Mouse (Mus musculus) megakaryocyte, adult 5-6 weeks (primary cell): ENCODE results near the gene Fbxo47. TPM values are rescaled to one million over a fixed set of nuclear protein-coding genes. Genes with fewer than 3 reads are reported as not detected.

Experiments
- ATAC-seq: 2 replicates; pipeline ENCODE4 v1.8.0; 2016; ENCODE audit warnings: mild to moderate bottlenecking, inconsistent platforms; ENCODE audit not compliant: poor library complexity, severe bottlenecking
- total RNA-seq, 2 experiments: library from RNA; stranded (forward) in 1 of 2; stranded (reverse) in 1 of 2; fragments of 153-499, 151-499 nt in 1 of 2; fragments of 221-1000, 200-1000 nt in 1 of 2; gene quantifications; 2 replicates each; pipeline versions ENCODE4 v1.2.3 to v1.2.4; 2015 to 2017

The Fbxo47 gene
- total RNA-seq, 2 experiments from 2014 or later, result 1.5 to 2.1 TPM

DNA sequence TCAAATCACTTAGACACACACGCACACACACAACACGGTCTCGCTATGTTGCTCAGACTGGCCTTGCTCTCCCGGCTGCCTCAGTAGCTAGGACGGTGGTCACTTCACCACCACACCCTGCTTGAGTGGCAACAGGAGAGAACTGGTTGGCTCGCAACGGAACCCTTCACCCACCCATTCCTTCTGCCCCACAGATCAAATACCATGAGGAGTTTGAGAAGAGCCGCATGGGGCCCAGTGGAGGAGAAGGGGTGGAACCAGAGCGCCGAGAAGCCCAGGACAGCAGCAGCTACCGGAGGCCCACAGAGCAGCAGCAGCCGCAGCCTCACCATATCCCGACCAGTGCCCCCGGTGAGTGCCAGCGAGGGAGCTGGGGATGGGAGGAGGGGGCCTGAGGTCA lies 50.6 kb downstream of the Fbxo47 start:
- no peak for ATAC-seq

DNA sequence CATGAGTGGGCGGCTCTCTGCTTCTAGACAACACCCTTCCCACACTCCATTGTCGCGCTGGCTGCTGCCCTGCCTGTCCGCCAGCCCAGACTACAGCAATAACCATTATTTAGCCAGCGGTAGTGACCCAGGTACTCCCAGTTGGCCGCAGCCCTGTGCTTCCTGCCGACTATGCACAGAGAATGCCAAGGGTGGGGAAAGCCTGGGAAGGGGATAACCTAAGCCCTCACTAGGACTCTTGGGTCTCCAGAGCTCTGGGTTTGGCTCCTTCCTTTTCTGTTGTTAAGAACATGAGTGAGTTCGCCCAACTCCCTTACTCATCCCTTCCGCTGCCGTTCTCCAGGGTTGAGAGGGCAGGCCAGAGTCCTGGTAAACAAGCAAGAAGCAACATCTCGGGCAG lies 52.0 kb downstream of the Fbxo47 start:
- ATAC-seq, result no peak

DNA sequence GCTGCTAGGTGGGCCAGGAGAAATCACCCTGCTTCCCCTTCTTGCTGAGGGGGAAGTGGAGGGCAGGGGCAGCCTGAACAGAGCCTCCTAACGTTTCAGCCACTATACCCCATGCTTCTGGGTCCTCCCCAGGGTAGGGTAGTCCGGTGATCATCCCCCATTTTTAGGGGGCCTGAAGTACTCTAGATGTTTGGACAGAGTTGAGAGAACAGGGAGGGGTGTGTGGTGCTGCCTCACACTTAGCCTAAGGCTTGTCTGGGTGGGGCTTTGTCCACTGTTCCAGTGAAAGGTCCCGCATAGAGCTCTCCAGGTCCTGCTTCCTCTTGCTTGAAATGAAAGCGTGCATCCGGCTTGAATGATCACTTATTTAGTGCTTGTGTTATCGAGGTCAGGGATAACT lies 53.5 kb downstream of the Fbxo47 start:
- ATAC-seq, result peak; percentile 41

DNA sequence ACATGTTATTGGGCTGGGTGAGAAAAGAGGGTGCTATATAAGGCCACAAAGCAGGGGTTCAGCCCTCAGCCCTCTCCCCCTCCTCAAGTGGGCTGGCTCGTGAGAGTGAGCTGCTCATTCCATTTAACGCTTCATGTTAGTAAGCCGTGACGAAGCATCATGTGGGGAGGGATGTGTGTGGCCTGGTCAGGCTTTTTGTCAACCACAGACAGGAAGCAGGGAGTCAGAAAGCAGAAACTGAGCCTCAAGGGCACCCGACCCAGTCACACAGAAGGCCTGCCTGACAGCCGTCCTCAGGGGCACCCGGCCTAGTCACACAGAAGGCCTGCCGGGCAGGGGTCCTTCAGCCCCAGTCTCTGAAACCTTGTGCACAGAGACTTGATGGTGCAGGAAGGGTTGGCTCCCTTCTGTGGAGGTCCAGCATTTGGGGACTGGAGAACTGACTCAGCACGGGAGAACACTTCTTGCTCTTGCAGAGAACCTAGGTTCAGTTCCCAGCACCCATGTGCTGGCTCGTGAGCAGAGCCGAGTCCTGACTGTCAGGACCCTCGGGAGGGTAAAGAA lies 54.0 kb downstream of the Fbxo47 start:
- peak; percentile 84 for ATAC-seq

DNA sequence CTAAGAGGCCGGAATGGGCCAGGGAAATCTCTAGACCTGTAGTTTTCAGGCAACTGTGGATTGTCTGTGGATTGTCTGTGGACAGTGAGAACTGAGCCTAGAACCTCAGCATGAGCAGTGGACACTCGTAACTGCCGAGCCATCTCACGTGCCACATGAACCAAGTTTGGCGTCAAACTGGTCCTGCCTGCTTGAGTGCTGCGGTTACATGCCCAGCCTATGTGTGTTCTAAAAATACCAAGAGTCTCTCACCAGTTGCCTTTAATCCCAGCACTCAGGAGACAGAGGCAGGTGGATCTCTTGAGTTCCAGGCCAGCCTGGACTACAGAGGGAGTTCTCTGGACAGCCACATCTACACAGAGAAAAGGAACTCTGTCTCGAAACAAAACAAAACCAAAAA lies 54.6 kb downstream of the Fbxo47 start:
- ATAC-seq, result no peak

DNA sequence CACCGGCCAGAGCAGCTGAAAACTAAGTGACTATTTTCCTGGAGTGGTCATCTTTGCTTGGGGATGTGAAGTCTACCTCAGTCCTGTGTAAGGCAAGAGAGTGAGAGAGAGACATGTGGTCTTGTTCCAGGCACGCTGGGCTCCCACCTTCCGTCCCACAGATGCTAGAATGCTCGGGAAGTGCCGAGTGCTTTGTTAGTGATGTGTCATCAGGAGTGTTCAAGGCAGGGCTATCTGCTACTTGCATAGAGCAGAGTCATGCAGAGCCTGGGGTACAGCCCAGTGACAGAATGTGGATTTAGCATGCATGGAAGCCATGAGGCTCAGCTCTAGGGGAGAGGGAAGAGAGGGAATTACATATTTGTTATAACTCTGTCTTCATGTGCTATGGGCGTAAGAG lies 56.3 kb downstream of the Fbxo47 start:
- no peak for ATAC-seq

DNA sequence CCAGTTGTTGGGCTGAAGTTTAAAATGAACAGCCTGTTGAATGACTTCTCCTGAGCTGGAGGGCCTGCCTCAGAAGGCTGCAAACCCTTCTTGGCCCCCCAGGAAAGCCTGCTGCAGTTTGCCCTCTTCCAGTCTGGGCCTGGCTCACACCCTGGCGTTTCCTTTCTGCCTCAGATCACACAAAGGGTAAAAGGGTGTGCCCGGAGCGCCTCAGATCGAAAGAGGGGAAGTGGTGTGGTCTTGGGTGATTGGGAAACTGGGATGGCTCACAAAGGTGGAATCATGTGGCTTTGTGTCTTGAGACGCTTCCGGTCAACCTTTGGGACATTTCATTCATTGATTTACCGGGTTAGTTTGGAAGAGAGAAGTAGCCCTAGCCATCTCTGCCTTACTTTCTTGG lies 57.5 kb downstream of the Fbxo47 start:
- peak; percentile 62 for ATAC-seq

DNA sequence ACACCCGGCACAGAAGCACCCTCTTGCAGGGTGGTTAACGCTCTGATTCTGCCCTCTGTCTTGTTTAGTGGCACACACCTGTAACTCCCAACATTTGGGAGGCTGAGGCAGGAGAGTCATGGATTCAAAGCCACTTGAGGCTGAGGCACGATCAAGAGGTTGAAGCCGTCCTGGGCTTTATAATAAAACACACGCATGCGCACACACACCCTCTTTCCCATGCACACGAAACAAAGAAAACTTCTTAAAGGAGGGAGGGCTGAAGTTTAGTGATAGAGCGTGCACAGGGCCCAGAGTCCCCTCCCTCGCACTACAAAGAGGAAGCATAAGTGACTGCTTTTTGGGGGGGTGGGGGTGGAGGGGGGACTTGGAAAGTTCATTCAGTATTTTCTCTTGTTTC lies 58.0 kb downstream of the Fbxo47 start:
- ATAC-seq, result no peak

DNA sequence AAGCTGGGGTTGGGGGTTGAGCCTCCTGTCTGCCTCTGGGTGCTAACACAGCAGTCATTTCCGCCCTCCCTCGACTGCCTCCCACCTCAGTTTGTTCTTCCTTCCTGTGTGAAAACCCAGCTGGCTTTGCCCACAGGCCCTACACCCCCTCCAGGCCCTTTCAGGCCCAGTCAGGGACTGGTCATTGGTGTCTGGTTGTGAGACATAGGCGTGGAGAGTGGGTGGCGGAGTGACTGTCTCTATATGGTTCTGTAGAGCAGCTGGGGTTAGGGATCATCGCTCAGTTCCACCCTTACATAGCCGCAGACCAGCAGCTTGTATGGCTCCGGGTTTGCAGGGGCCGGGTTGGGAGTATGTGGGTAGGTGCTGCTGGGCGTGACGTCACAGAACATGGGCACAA lies 58.7 kb downstream of the Fbxo47 start:
- ATAC-seq, result peak; percentile 11; the same call in 1 of the 2 replicates

DNA sequence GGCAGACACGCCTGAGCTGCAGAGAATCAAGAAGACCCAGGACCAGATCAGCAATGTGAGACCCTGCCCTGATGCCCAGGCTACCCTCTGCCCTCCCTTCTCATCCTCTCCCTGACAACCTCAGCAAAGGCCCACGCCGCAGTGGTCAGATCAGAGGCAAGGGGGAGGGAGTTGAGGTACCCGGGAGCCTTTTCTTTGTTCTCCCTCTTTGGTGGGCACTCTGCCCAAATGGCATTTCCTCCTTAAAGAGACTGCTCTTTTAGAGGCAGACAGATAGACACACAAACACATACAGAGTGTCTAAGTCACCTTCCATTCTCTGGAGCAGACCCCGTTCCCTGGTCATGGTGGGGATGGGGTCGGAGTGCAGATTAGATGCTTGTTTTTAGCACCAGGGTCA lies 59.1 kb downstream of the Fbxo47 start:
- no peak for ATAC-seq

DNA sequence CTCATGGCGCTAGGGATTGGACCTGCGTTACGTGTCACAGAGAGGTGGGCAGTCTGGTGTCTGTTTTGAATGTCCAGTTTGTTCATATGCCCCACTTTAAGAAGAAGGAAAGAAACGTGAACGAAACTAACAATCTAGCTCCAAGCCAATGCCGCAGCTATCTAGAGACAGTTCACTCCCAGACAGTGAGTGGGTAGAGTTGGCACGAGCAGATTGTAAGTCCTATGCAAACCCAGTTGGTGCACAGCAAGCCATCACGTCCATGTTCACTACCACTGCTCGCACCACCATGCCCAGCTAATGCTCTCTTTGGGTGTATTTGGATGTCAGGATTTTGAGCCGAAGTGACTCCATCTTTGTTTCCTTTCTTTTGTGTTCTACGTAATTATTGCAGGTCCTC lies 59.8 kb downstream of the Fbxo47 start:
- ATAC-seq, result no peak

DNA sequence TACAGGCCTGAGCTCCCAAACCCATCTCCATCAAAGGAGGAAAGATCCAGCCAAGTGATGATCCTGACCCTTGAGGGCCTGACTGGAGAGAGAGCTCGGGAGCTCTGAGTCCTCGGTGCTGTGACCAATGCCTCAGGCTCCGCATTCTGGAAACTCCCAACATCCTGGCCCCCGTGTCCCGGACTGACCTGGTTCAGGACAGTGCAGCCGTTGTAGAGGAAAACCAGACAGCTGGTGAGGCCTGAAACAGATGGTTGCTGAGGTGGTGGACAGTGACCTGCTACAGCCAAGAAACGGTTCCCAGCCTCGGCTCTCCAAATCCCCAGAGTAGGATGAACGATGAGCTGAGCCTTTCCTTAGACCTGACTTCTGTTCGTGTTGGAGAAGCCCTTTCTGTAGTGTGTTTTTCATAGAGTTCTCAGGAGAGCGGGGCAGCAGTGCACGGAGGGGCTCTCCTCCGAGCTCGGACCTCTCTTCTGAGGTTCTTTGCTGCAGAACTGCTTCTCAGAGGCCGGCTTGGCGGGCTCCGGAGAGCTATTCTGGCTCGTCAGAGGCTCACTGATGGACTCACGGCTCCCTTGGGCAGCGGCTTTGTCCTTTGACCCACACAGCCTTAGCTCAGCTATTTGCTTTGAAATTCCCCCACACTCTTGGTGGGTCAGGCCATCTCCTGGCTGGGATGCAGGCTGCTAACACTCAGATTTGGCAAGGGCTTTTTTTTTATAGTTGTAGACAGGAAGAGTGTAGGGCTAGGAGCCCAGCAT lies 60.9 kb downstream of the Fbxo47 start:
- no peak for ATAC-seq

DNA sequence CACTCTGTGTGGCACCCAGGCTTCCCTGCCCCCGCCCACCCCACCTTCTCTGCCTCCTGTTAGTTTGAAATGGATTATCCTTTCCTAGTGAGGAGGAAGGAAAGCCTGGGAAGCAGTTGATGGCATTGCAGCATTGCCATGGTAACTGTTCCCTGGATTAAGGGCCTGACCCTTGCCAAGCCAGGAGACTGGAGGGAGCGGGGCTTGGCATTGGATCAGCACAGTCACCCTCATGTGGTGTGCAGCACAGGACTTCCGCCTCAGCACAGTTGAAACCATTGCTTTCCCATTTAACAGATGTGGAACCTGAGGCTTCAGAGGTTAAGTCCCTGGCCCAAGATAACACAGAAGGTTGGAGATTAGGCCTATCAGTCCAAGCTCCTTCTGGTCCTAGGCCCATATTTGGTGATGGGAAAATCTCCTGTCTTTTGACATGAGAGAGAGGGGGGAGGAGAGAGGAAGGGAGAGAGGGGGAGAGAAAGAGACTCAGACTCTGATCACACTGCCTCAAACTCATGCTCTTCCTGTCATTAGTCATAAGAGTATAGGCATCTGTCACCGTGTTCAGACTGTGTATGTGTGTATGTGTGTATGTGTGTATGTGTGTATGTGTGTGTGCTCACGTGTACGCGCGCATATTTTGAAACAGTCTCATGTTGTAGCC lies 62.4 kb downstream of the Fbxo47 start:
- ATAC-seq, result no peak

DNA sequence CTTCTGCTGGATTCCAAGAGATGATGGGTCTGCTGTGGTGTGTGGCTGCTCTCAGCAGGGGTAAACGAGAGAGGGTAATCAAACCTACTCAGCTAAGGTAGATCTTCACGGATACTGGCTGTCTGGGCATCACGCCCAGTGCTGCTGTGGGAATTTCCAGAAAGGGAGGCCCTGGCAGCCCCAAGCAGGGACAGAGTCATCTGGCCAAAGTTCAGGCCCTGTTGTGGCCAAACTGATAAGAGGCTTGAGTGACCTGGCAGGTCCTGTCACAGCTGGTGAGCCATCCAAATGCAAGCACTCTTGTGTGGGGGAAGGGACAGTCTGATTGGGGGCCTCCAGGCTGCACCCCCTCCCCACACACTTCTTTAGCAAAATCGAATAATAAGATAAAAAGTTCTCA lies 63.1 kb downstream of the Fbxo47 start:
- ATAC-seq, result no peak

DNA sequence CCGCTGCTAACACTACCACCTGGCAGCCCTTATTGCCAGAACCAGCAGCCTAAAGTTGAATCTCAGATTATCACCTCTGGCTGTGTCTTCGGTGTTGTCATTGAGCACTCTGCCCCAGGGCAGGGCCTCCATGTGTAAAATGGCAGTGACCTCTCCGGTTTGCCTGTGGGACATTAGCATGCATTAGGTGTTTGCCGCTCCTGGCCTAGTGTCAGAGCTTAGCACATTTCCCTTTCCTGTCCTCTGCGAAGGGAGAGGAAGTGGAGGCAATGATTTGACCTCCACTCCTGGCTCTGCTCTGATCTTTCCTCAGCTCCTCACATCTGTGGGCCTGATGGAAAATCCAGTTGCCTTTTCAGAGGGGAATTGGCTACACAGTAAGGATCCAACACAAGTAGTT lies 64.0 kb downstream of the Fbxo47 start:
- ATAC-seq, result no peak

DNA sequence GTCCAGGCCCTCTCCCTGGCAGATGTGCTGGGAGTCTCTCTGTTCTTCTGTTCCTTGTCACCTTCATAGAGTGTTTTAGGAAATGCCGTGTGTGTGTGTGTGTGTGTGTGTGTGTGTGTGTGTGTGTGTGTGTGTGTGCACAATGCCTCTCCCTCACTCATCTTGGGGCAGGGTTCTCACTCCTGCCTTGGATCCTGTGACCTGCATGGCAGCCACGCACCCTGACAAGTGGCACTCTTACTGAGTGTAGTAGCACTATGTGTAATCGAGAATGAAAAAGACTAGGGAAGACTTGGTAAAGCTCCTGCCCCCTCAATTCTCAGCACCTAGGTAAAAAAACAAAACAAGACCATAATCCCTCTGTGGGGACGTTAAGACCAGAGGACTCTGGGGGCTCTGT lies 64.9 kb downstream of the Fbxo47 start:
- no peak for ATAC-seq

DNA sequence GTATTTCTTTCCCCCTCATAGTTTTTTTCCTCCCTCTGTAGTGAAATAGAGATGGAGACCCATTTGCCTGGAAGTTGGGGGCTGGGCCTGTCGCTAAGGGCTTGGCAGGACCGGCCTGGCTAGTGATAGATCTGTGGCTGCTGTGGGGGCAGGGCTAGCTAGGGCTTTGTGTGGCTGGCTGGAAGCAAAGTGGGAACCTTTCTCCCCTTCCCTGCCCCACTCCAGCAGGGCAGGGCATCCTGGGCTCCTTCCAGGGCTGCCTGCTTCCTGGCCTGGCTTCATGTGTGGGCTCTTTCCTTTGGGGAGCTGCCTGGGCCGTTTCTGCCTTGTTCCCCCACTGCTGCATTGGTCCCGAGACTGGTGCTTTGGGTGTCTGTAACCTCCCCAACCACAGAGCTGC lies 65.4 kb downstream of the Fbxo47 start:
- no peak for ATAC-seq

DNA sequence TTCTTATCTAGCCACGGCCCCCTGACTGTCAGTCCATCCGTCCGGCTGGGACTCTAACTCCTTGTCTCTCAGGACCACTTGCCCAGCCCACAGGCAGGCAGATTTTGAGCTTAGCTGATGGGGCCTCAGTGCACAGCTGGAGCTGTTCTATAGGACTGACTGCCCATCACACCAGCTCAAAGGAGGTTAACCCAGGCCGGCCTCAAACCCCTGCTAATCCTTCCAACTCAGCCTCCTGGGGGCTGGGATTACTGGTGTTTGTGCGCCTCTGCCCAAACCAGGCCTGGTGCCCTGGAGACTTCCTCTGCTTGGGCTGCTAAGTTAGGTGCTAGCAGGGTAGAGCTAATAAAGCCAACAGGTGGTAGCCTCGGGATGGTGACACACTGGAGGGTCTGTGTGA lies 66.0 kb downstream of the Fbxo47 start:
- no peak for ATAC-seq

DNA sequence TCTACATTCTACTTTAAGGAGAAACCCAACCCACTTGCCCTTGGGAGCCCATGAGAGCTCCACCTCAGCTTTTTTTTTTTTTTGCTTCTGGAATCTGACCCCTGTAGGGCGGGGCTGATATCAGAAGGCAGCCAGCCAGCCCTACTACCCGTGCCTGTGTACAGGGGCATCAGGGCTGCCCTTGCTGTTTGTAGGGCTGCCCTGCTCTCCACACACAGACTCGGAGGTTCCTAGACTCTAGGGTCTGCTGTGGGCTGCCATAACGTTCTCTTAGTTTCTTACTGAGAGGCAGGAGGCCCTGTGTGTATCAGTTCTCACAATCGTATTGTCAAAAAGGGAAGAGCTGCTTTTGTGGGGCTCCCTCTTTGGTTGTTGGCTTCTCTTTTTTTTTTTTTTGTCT lies 66.6 kb downstream of the Fbxo47 start:
- ATAC-seq, result no peak

DNA sequence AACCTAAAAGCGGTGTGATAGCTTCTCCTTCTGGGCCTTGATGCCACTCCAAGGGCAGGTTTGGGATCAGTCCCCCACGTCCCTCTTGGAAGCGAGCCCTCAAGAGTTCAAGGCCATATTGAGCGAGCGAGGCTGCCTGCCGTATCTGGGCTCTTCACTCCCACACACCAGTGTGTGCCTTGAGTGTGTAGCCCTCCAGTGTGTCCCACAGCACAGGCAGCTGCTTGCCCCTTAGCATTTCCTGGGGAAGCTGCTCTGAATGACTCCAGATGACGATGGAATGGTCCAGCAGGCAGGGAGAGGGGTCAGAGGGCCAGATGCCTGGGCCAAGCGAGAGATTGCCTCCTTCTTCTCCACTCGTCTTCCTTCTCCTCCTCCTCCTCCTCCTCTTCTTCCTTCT lies 67.0 kb downstream of the Fbxo47 start:
- ATAC-seq, result no peak

DNA sequence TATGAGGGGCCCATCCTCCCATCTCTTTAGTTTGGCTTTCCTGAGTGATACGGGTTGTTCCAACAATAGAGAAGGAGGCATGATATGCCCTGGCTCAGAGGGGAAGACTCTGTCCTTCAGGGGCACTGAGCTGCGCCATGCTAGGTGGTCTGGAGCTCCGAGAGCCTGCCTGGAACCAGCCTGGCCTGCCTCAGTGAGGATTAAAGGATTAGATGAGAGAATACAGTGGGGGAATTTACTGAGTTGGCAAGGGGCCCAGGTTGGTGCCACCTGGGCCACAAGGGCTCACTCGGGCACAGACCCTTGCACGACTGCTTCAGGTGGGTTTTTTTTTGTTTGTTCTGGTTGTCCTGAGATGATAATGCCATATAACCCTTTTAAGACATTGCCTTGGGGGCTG lies 67.8 kb downstream of the Fbxo47 start:
- ATAC-seq, result no peak

DNA sequence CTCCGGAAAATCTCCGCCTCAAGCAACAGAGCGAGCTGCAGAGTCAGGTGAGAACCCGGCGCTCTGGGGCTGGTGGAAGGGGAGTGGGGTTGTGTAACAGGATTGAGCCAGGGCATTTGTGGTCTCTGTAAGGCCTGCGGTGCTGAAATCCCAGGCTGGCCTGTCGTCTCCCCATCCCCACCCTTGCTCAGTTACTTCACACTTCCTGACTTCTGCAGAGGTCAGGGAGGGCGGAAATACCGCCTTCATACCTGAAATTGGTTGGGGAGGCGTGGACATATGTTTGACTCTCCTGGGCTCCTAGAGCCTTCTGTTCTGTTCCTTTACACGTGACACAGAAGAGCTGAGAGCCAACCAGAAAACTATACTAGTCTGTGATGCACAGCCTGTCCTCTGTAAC lies 68.2 kb downstream of the Fbxo47 start:
- ATAC-seq, result peak; percentile 92
